Mouse (Mus musculus) forebrain, embryonic 16.5 days (tissue): ENCODE data around the gene P2ry1. TPM values are rescaled to one million over a fixed set of nuclear protein-coding genes. Genes with fewer than 3 reads are reported as not detected.

Experiments used
- ATAC-seq: fragments of 200-750 bp; cut with Nextera tagmentation; 2 replicates; pipeline ENCODE4 v1.8.0; 2017; ENCODE audit warnings: mild to moderate bottlenecking, moderate library complexity
- H3K27ac ChIP-seq: fragments of 300-500 bp; sonication (generic); 2 replicates; pipeline ENCODE4 v1.5.1; 2014; ENCODE audit warnings: low read length, control low read depth
- H3K27me3 ChIP-seq: fragments of 300-500 bp; sonication (generic); replicated peaks from 2 replicates; pipeline ENCODE4 v1.6.1; 2014; ENCODE audit warnings: low read length; ENCODE audit not compliant: control insufficient read depth, insufficient read depth
- H3K36me3 ChIP-seq: fragments of 300-500 bp; sonication (generic); 2 replicates; pipeline ENCODE4 v1.6.1; 2014; ENCODE audit not compliant: control insufficient read depth, insufficient read depth
- H3K4me1 ChIP-seq: fragments of 300-500 bp; sonication (generic); replicated peaks from 2 replicates; pipeline ENCODE4 v1.6.1; 2014; ENCODE audit warnings: low read length; ENCODE audit not compliant: control insufficient read depth, insufficient read depth
- H3K4me2 ChIP-seq: fragments of 300-500 bp; sonication (generic); 2 replicates; pipeline ENCODE4 v1.6.1; 2014; ENCODE audit warnings: mild to moderate bottlenecking, low read length, control low read depth
- H3K4me3 ChIP-seq: fragments of 300-500 bp; sonication (generic); replicated peaks from 2 replicates; pipeline ENCODE4 v1.5.1; 2014; ENCODE audit warnings: mild to moderate bottlenecking, low read length, control low read depth
- H3K9ac ChIP-seq: fragments of 300-500 bp; sonication (generic); replicated peaks from 2 replicates; pipeline ENCODE4 v1.6.1; 2014; ENCODE audit warnings: low read depth, low read length, control low read depth
- H3K9me3 ChIP-seq: fragments of 300-500 bp; sonication (generic); 2 replicates; pipeline ENCODE4 v1.6.1; 2016; ENCODE audit warnings: low read length; ENCODE audit not compliant: control insufficient read depth
- WGBS: fragments of 180-500 bp; shearing (Covaris S2); extraction: QIAGEN DNeasy Blood & Tissue Kit; methylation state at CpG from one replicate; pipeline ENCODE4 v1.1.7; 2014; 5-methylcytosine and 5-hydroxymethylcytosine counted together
- polyA plus RNA-seq: library from polyadenylated mRNA; unstranded; fragments of >200 nt; fragmentation: Nextera tagmentation; extraction: Ambion mirVana; gene quantifications from 2 replicates; pipeline ENCODE4 v1.2.1, GENCODE M21; 2015

The P2ry1 gene
- 4.5 and 5.2 TPM in 2 replicates for polyA plus RNA-seq

GRCm38 (mm10) chr3:61002587-61003501 is at the start of gene P2ry1:
P2ry1 (plus strand) TSS chr3:61002795.
- Histone ChIP-seq H3K4me2 (peak within 1 kb of the TSS; percentile 96), H3K27ac (no peak within 1 kb of the TSS)
- ATAC-seq: peak; percentile 99

DNA sequence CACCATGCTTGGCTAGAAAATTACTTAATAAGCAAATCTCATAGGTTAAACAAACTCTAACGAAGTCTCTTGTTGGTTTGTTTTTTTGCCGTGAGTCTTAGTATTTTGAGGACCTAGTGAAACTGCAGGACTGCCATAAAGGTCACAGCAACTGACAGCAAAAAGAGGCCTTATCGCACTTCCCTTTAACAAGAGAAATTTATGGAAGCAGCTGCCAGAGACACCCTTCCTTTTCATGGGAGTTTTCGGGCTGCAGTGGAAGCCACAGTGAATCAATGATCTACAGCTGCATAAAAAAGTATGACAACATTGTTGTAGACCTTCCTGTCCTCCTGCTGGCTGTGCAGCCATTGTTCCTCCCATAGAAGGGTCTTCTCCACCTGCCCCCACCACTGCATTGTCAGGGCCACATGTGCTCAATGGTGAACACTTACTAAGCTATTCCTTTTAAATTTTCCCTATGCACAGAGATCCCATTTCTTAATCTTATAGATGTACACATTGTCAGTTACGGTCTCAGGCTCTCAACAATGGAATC is 49.3 kb upstream of the P2ry1 start:
- H3K4me3 ChIP-seq: no peak overlapping the region
- H3K27me3 ChIP-seq: no peaks in the 10 kb centered on the region
- no peak overlapping the region for H3K9ac ChIP-seq
- no peaks in the 10 kb centered on the region for H3K36me3 ChIP-seq
- no peaks in the 10 kb centered on the region for H3K9me3 ChIP-seq
- 81% methylated on average over 5 of the region's 5 CpGs for WGBS
- ATAC-seq: no peak
- H3K27ac ChIP-seq: no peak overlapping the region
- H3K4me1 ChIP-seq: no peaks in the 10 kb centered on the region
- H3K4me2 ChIP-seq: no peak overlapping the region

More at GRCm38 (mm10) chr3:61002587-61003501, at the start of gene P2ry1:
- H3K4me1 ChIP-seq: peaks cover 5% of the 10 kb centered on the region; the same call in 1 of the 2 replicates
- H3K9ac ChIP-seq: peak within 1 kb of the TSS; percentile 49
- under 1% methylated on average over 90 of the region's 90 CpGs for whole genome bisulfite sequencing
- no peaks in the 10 kb centered on the region for H3K36me3 ChIP-seq
- H3K4me3 ChIP-seq: peak within 1 kb of the TSS; percentile 76
- peaks cover 6% of the 10 kb centered on the region; the same call in 1 of the 2 replicates for H3K27me3 ChIP-seq
- no peaks in the 10 kb centered on the region for H3K9me3 ChIP-seq

DNA sequence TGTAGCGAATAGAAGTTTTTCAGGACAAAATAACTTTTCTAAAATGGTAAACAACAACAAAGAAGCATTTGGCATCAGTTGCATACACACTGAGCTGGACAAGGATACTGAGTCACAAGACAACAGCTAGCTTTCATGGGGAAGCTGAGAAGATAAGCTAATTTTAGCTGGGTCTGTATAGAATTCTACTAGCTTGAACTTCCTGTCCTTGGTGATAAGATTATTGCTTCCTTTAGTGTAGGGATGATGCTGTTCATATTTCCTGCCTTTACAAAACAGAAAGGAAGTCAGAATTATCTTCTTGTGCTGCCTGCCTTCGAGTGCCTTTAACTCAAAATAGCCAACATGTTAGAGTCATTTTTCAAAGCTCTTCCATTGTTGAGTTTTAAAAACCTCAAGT is 48.5 kb upstream of the P2ry1 start:
- ATAC-seq: no peak
- H3K9me3 ChIP-seq: no peaks in the 10 kb centered on the region
- no peak overlapping the region for H3K4me3 ChIP-seq
- H3K27ac ChIP-seq: no peak overlapping the region
- 85% methylated on average over 2 of the region's 2 CpGs for WGBS
- no peak overlapping the region for H3K4me2 ChIP-seq
- no peaks in the 10 kb centered on the region for H3K36me3 ChIP-seq
- no peaks in the 10 kb centered on the region for H3K4me1 ChIP-seq
- no peak overlapping the region for H3K9ac ChIP-seq
- no peaks in the 10 kb centered on the region for H3K27me3 ChIP-seq

DNA sequence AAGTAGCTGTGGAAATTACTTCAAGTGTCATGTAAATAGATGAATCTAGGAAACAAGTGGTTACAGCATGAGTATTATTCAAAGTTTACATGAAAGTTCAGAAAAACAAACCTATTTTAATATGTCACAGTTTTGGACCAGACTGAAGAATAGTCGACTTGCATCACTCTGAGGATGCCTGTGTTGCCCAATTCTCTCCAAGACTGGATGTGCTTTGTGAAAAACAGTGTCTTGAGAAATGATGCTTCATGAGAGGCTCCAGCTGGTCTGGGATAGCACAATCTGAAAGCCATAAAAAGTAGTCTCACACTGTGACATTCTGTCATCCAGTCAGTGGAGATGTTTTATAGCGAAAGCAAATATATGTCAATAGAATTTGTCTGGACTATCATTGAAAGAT is 43.8 kb upstream of the P2ry1 start:
- Histone ChIP-seq H3K4me2 (no peak overlapping the region), H3K27ac (no peak overlapping the region), H3K9ac (no peak overlapping the region), H3K4me1 (no peaks in the 10 kb centered on the region), H3K36me3 (no peaks in the 10 kb centered on the region), H3K9me3 (no peaks in the 10 kb centered on the region), H3K27me3 (no peaks in the 10 kb centered on the region), H3K4me3 (no peak overlapping the region)
- no peak for ATAC-seq
- WGBS: 87% methylated on average over 2 of the region's 2 CpGs

DNA sequence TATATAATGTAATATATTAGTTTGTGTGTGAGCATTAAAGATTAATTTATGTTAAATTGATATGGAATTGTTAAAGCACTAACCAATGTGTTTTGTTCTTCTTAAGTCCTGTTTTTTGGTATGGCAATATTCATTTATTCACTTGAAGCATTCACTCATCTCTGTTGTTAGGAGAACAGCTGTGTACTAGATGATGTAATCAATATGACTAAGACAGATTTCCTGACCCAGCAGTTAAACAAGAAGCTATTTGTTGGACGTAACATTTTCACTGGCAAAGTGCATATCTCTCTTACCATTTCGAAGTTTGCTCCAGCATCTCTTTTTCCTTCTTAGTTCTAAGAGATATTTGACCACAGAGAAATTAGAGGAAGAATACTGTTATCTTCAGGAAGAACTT is 37.5 kb upstream of the P2ry1 start:
- H3K9me3 ChIP-seq: no peaks in the 10 kb centered on the region
- no peak for ATAC-seq
- H3K4me3 ChIP-seq: no peak overlapping the region
- H3K9ac ChIP-seq: no peak overlapping the region
- WGBS: 86% methylated on average over 2 of the region's 2 CpGs
- H3K4me1 ChIP-seq: no peaks in the 10 kb centered on the region
- H3K27me3 ChIP-seq: no peaks in the 10 kb centered on the region
- no peak overlapping the region for H3K4me2 ChIP-seq
- H3K36me3 ChIP-seq: no peaks in the 10 kb centered on the region
- H3K27ac ChIP-seq: no peak overlapping the region

GRCm38 (mm10) chr3:60974944-60975343 is 27.7 kb upstream of the P2ry1 start:
- 83% methylated on average over 1 of the region's 1 CpGs for WGBS
- Histone ChIP-seq H3K4me1 (no peaks in the 10 kb centered on the region), H3K4me2 (no peak overlapping the region), H3K27me3 (no peaks in the 10 kb centered on the region), H3K4me3 (no peak overlapping the region), H3K9me3 (no peaks in the 10 kb centered on the region), H3K36me3 (no peaks in the 10 kb centered on the region), H3K27ac (no peak overlapping the region), H3K9ac (no peak overlapping the region)
- ATAC-seq: no peak

DNA sequence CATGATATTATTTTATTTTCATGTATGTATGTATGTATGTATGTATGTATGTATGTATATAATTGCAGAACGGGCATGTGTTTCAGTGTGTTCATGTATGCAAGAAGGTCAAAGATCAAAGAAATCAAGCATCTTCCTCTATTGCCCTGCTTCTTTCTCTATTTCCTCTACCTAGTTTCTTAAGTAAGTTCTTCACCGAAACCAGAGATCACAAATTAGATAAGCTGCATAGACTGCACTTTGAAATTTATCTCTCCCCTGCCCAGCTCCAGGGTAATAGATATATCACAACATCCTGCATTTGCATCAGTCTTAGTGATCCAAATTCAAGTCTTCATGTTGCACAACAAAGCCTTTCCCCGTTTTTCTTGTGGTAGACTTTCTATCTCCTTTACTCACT is 20.5 kb upstream of the P2ry1 start:
- Histone ChIP-seq H3K27ac (no peak overlapping the region), H3K9ac (no peak overlapping the region), H3K9me3 (no peaks in the 10 kb centered on the region), H3K27me3 (no peaks in the 10 kb centered on the region), H3K4me2 (no peak overlapping the region), H3K4me3 (no peak overlapping the region), H3K4me1 (no peaks in the 10 kb centered on the region), H3K36me3 (no peaks in the 10 kb centered on the region)
- 92% methylated on average over 3 of the region's 3 CpGs for WGBS
- ATAC-seq: no peak

DNA sequence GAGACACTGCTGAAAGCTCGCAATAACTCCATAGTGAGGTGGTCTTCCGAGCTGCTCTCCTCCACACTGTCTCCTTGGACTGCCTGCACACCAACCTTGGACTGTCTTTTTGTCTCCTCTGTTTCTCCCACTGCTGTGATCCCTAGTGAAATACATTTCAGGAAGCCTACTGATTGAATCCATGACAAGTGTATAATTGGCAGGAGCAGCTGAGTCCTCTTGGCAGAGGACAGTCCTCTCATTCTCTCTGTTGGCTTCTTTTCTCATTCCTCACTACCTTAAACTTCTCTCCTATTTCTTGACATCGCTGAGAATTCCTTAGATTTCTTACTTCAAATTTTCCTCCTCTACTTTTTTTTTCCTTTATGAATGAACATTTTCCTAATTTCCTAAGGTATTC is 4.5 kb upstream of the P2ry1 start:
- H3K36me3 ChIP-seq: no peaks in the 10 kb centered on the region
- no peak for ATAC-seq
- H3K4me2 ChIP-seq: no peak overlapping the region
- WGBS: 80% methylated on average over 3 of the region's 3 CpGs
- H3K27ac ChIP-seq: no peak overlapping the region
- H3K4me3 ChIP-seq: no peak overlapping the region
- H3K9ac ChIP-seq: no peak overlapping the region
- H3K9me3 ChIP-seq: no peaks in the 10 kb centered on the region
- H3K4me1 ChIP-seq: no peaks in the 10 kb centered on the region
- no peaks in the 10 kb centered on the region for H3K27me3 ChIP-seq

GRCm38 (mm10) chr3:60999715-61000114 is 2.9 kb upstream of the P2ry1 start:
- no peak overlapping the region for H3K4me2 ChIP-seq
- ATAC-seq: no peak
- H3K27ac ChIP-seq: no peak overlapping the region
- H3K4me3 ChIP-seq: no peak overlapping the region
- H3K27me3 ChIP-seq: peaks cover 6% of the 10 kb centered on the region; the same call in 1 of the 2 replicates
- H3K9me3 ChIP-seq: no peaks in the 10 kb centered on the region
- H3K4me1 ChIP-seq: peaks cover 5% of the 10 kb centered on the region; the same call in 1 of the 2 replicates
- H3K36me3 ChIP-seq: no peaks in the 10 kb centered on the region
- no peak overlapping the region for H3K9ac ChIP-seq
